Mouse (Mus musculus): ENCODE measurements at regions not wholly inside any gene's neighbourhood (a gene's known extent, or its start where the extent isn't known, plus 50 kb on each side); places are given as distances from the start of the nearest gene placed in this dataset.

GRCm38 (mm10) chr6:88964071-88964470 lies 62.0 kb downstream of the Tpra1 start:
- DNase-seq, result no peak

DNA sequence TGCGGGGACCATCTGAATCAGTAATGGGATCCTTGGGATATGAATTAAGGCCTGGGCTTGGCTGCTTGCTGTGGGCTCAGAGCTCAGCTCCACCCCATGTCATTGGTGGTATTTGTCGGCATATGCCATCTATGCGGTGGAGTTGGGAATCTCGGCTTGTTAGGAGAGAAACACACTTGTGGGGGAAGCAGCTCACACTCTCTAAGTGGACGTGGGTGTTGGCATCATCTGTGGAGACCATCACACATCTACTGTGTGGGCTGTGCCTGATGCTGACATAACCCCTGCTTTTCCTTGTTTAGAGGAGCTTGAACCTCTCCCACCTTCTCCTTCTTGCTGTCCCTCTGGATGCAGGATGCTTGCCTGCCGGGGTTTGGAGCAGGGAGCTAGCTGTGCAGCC lies 62.9 kb downstream of the Tpra1 start:
- no peak for DNase-seq

DNA sequence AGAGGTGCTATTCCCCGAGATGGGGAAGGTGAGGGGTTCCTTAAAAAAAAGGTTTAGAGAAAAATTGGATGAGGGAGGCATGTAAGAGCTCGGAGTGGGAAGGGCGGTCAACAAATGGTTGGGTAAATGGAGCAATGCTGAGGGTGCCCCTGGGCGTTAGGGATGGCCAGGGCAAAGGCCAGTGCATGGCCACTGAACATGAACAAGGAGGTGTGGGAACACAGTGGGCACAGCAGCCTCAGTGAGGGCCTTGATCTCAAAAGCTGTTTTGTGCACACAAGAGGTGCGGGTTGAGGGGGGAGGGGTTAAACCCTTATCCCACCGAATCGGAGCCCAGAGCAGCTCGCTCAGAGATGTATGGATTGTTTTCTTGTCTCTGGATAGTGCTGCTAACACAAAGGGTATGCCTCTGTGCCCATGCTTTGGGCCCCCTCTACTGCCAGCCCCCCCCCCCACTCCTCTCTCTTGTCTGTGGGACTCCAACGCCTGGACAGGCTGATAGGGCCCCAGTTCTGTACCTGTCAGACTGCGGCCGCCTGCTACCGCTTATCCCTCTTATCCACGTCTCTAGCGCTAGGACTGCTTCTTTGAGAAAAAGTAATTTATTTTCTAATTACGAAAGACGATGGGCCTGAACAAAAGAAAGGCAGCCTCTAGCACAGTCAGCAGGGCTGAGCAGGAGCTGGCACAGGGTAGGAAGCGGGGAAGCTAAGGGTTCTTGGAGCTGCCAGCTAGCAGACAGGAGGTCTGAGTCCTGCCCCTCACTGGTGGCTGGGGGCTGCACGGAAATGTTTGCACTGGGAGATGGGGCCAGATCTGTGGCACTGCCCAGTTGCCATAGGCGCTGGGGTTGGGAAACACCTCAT lies 63.5 kb downstream of the Tpra1 start:
- DNase-seq, result no peak

- DNase-seq, result no peak
These were observed 64.5 kb downstream of the Tpra1 start for GRCm38 (mm10) chr6:88966501-88966900.

- DNase-seq, result no peak
These were observed 66.8 kb downstream of the Tpra1 start for GRCm38 (mm10) chr6:88968842-88969241.

GRCm38 (mm10) chr6:88971729-88972128 lies 69.7 kb downstream of the Tpra1 start:
- DNase-seq, result peak; percentile 41

DNA sequence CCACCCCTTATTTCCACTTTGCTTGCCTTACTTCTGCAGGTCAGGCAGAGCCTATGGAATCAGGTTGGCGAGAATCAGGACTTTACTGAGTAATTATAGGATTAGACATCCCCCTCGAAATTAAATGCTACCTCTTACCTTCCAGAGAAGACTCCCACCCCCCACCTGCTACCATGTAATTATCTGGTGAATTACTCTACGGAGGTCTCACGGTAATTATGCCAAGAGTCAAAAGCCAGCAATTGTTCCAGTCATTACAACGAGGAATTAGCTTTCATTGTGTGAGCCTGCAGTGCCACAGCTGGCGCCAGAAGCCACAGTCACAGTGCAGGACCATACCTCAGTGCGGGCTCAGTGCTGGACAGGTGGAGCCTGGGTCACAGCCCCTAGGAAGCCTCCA lies 72.4 kb downstream of the Tpra1 start:
- DNase-seq, result no peak

GRCm38 (mm10) chr6:88976581-88976980 lies 74.5 kb downstream of the Tpra1 start:
- DNase-seq, result no peak

- DNase-seq, result no peak
These were observed 74.9 kb downstream of the Tpra1 start for GRCm38 (mm10) chr6:88976994-88977393.

DNA sequence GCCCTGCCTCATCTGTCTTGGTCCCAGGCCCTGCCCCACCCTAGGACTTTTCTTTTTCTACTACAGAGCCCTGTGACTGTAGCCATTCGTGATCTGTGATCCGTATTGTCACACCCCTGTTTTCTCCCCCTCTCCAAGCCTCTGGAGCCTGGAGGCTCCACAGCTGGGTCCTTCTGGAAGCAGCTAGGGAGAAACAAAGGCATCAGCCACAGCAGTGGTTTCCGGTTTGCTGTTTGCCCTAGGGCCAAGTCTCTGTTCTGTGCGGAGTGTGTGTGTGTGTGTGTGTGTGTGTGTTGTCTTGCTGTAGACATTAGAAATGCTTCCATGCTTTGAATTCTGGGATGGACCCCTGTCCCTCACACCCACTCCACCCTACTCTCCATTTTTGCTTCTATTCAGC lies 76.9 kb downstream of the Tpra1 start:
- no peak for DNase-seq

DNA sequence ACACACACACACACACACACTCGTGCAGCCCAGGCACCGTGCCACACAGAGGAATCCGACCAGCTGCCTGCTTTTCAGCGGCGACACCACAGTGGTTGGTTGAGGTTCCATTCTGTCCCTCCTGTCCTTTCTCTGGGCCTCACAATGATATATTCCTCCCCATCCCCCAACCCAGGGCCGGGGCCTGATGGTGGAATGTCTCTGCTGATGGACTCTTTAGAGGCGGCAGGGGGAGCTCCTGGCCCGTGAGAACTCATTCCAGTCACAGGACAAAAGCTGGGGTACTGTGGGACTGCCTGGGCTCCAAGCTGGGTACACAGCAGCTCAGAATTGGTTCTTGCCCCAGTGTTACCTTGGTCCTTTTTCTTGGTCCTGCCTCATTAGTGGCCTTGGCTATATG lies 78.1 kb downstream of the Tpra1 start:
- peak; percentile 34 for DNase-seq

DNA sequence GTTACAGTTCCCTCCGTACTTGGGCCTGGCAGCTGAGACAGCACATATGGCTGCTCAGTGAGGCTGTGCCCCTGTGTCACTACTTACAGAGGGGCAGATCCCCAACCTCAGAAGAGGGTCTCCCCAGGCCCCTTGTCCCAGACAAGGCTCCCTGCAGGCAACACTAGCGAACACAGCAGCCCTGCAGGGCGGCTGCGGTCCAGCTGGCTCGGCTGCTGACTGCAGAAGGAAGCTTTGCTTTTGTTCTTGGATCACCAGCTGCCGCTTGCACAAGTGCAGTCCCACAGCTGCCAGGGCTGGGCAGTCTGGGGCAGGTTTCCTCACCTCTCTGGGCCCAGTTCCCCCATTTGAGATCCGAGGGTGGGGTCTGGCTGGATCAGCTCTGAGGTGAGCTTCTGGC lies 79.5 kb downstream of the Tpra1 start:
- DNase-seq, result no peak

GRCm38 (mm10) chr6:88984170-88984569 lies 82.1 kb downstream of the Tpra1 start:
- DNase-seq, result no peak

DNA sequence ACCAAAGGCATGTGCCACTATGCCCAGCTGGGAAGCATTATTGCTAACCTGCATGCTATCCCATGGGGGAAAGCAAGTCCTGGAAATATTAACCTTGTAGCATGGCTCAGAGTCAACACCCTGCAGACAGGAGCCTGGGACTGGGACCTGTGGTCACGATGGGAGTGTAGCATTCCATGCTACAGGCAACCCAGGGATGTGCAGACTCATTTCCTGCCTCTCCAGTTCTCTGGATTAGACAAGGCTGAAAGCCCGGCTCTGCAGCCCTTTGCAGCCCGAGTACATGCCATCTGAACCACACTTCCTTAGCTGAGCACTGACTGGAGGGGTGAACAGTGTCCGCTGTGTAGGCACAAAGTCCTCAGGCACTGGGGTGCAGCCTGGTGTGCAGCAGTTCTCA lies 82.8 kb downstream of the Tpra1 start:
- DNase-seq, result no peak

GRCm38 (mm10) chr6:88988551-88988950 lies 86.5 kb downstream of the Tpra1 start:
- DNase-seq, result no peak

GRCm38 (mm10) chr6:88989617-88990299 lies 87.7 kb downstream of the Tpra1 start:
- DNase-seq, result no peak

DNA sequence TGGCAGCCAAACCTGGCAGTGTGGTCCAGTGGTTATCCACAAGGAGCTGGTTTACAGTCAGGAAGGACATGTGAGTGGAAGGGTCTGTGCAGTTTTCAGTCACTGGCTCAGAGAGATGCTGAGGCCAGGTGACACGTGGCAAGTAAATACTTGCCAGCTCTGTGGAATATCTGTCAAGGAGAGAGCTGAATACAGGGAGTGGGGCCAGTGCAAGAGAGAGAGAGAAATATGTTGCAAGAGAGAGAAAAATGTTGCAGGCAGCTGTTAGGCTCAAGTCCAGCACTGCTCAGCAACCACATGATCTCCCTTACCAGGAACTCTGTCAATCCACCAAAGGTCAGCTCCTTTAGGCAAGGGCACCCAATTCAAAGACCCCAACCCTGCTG lies 88.2 kb downstream of the Tpra1 start:
- no peak for DNase-seq

DNA sequence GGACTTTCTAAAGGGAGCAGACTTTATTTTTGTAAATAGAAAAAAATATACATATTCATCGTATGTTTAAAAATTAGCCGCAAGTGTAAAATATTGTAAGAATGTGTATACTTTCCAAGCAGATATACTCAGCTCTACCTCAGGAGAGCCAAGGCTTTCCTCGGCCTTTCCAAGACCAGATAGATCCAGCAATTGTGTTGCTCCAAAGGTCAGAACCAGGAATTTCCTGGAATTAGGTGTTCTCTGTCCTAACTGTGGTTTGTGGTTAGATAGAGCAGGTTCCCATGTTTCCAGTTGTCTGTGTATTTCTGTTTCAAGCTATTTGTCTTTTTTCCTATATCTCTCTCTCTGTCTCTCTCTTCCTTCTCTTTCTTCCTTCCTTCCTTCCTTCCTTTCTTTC lies 93.0 kb downstream of the Tpra1 start:
- DNase-seq, result no peak

GRCm38 (mm10) chr6:88998927-88999722 lies 97.1 kb downstream of the Tpra1 start:
- DNase-seq, result no peak

DNA sequence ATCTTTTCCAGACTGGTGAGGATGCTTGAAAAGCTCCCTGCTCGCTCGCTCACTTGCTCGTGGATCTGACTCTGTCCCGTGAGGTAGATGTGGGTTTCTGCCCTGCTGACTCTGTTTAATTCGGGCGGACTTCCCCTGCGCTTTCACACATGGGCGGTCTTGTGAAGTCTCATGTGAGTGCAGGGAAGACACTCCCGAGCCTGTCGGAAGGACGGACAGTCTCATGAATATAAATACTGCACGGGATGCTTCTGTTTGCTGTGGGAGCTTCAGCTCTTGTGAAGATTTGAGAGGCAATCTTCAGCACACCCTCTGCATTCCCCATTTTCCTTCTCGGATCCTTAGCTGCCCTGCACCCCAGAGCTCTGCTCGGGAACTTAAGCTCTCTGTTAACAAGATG lies 98.3 kb downstream of the Tpra1 start:
- no peak for DNase-seq

- no peak for DNase-seq
These were observed 101.3 kb downstream of the Tpra1 start for GRCm38 (mm10) chr6:89003197-89003923.

DNA sequence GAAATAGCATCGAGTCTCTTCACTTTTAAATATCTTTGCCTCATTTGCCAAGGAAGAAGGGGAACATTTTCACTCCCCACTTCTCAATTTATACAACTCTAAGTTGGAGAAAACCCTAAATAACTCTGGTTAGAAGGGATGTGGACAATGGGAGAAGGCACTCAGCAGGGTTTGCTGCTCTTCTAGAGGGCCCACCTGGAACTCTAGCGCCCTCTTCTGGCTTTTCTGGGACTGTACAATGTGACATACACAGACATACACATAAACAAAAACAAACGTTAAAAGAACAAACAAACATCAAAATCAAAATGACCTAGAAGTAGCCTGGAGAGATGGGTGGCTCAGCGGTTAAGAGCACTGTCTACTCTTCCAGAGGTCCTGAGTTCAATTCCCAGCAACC lies 103.0 kb downstream of the Tpra1 start:
- DNase-seq, result no peak

- no peak for DNase-seq
These were observed 104.9 kb downstream of the Tpra1 start for GRCm38 (mm10) chr6:89006997-89007396.

Measured in cerebellum, adult 8-10 months (tissue).